Mouse (Mus musculus): ENCODE measurements around the gene Trim27. TPM values are rescaled to one million over a fixed set of nuclear protein-coding genes. Genes with fewer than 3 reads are reported as not detected.

Gene Trim27
- total RNA-seq, 1 experiment, result 128 TPM

- Histone ChIP-seq H3K9ac (ENCODE audit: insufficient read depth, low read depth, low read length, poor library complexity, severe bottlenecking) (no peak overlapping the region), H3K9me3 (ENCODE audit: control insufficient read depth, insufficient read depth, low read depth, low read length) (no peaks in the 10 kb centered on the region), H3K4me3 (ENCODE audit: insufficient read depth in 1 of 2, low read depth in 1 of 2, low read length in 2 of 2, poor library complexity in 1 of 2, severe bottlenecking in 1 of 2) (peak overlapping the region in 1 of 2 experiments; percentile 62; a peak in 3 of 4 replicates), H3K27ac (ENCODE audit: insufficient read depth, low read depth, low read length, poor library complexity, severe bottlenecking) (no peak overlapping the region), H3K4me1 (ENCODE audit: control insufficient read depth in 2 of 2, insufficient read depth in 2 of 2, low read length in 2 of 2, poor library complexity in 1 of 2) (peaks cover 0 to 4% of the 10 kb centered on the region in 2 experiments; a peak in 2 of 4 replicates), H3K36me3 (ENCODE audit: control insufficient read depth, insufficient read depth, low read length, poor library complexity, severe bottlenecking) (no peaks in the 10 kb centered on the region)
- in situ Hi-C loops (cut with MboI; ENCODE audit: low sequenced_read_pairs in 2 of 2, unreplicated experiment in 2 of 2), result loop anchor here in 1 of 2 experiments (10.0 to 25.0 kb wide), 3 partner anchors 73 to 763 kb away; partner anchors contain the start of genes Hist1h2ai, Hist1h2bl, Hist1h2bm and Hist1h3h
- DNase-seq (ENCODE audit: low read depth, low spot score), result no peak
- no peak for TF ChIP-seq ZNF384 (IDR thresholded peaks at IDR 0.05; ENCODE audit: low read depth, low read length)
These were observed 17.7 kb upstream of the Trim27 start for GRCm38 (mm10) chr13:21161591-21161990.

- DNase-seq (ENCODE audit: low read depth, low spot score), result no peak
- in situ Hi-C loops (cut with MboI; ENCODE audit: low sequenced_read_pairs in 2 of 2, unreplicated experiment in 2 of 2), result loop anchor here in 1 of 2 experiments (10.0 to 25.0 kb wide), 3 partner anchors 72 to 762 kb away; partner anchors contain the start of genes Hist1h2ai, Hist1h2bl, Hist1h2bm and Hist1h3h
- Histone ChIP-seq H3K27ac (ENCODE audit: insufficient read depth, low read depth, low read length, poor library complexity, severe bottlenecking) (no peak overlapping the region), H3K9ac (ENCODE audit: insufficient read depth, low read depth, low read length, poor library complexity, severe bottlenecking) (no peak overlapping the region), H3K36me3 (ENCODE audit: control insufficient read depth, insufficient read depth, low read length, poor library complexity, severe bottlenecking) (no peaks in the 10 kb centered on the region), H3K4me1 (ENCODE audit: control insufficient read depth in 2 of 2, insufficient read depth in 2 of 2, low read length in 2 of 2, poor library complexity in 1 of 2) (peaks cover 0 to 4% of the 10 kb centered on the region in 2 experiments; a peak in 2 of 4 replicates), H3K9me3 (ENCODE audit: control insufficient read depth, insufficient read depth, low read depth, low read length) (no peaks in the 10 kb centered on the region), H3K4me3 (ENCODE audit: insufficient read depth in 1 of 2, low read depth in 1 of 2, low read length in 2 of 2, poor library complexity in 1 of 2, severe bottlenecking in 1 of 2) (no peak overlapping the region)
- TF ChIP-seq ZNF384 (IDR thresholded peaks at IDR 0.05; ENCODE audit: low read depth, low read length), result no peak
- TF ChIP-seq HCFC1 (IDR thresholded peaks at IDR 0.05; ENCODE audit: borderline replicate concordance, insufficient read depth, low read length), result no peak
- TF ChIP-seq MAFK (IDR thresholded peaks at IDR 0.05; ENCODE audit: insufficient read depth, low read depth, low read length), result no peak
These were observed 16.7 kb upstream of the Trim27 start for GRCm38 (mm10) chr13:21162591-21162990.

GRCm38 (mm10) chr13:21166936-21167909, 12.0 kb upstream of the Trim27 start:
- in situ Hi-C loops (cut with MboI; ENCODE audit: low sequenced_read_pairs in 2 of 2, unreplicated experiment in 2 of 2), result loop anchor here in 1 of 2 experiments (10.0 to 25.0 kb wide), 3 partner anchors 68 to 758 kb away; partner anchors contain the start of genes Hist1h2ai, Hist1h2bl, Hist1h2bm and Hist1h3h
- H3K27ac ChIP-seq (ENCODE audit: insufficient read depth, low read depth, low read length, poor library complexity, severe bottlenecking), result no peak overlapping the region
- no peaks in the 10 kb centered on the region for H3K9me3 ChIP-seq (ENCODE audit: control insufficient read depth, insufficient read depth, low read depth, low read length)

GRCm38 (mm10) chr13:21167910-21168300, 11.3 kb upstream of the Trim27 start:
- in situ Hi-C loops (cut with MboI; ENCODE audit: low sequenced_read_pairs in 2 of 2, unreplicated experiment in 2 of 2), result loop anchor here in 1 of 2 experiments (10.0 to 25.0 kb wide), 3 partner anchors 67 to 757 kb away; partner anchors contain the start of genes Hist1h2ai, Hist1h2bl, Hist1h2bm and Hist1h3h
- DNase-seq (ENCODE audit: low read depth, low spot score), result no peak
- no peaks in the 10 kb centered on the region for H3K9me3 ChIP-seq (ENCODE audit: control insufficient read depth, insufficient read depth, low read depth, low read length)
- no peak overlapping the region for H3K9ac ChIP-seq (ENCODE audit: insufficient read depth, low read depth, low read length, poor library complexity, severe bottlenecking)
- TF ChIP-seq ZNF384 (IDR thresholded peaks at IDR 0.05; ENCODE audit: low read depth, low read length) (peak; percentile 96), MAFK (IDR thresholded peaks at IDR 0.05; ENCODE audit: insufficient read depth, low read depth, low read length) (peak; percentile 92), CHD2 (IDR thresholded peaks at IDR 0.05; ENCODE audit: low read depth, low read length) (no peak)
- no peak overlapping the region for H3K27ac ChIP-seq (ENCODE audit: insufficient read depth, low read depth, low read length, poor library complexity, severe bottlenecking)
- H3K36me3 ChIP-seq (ENCODE audit: control insufficient read depth, insufficient read depth, low read length, poor library complexity, severe bottlenecking), result no peaks in the 10 kb centered on the region
- peaks cover 0 to 6% of the 10 kb centered on the region in 2 experiments; a peak in 1 of 4 replicates for H3K4me1 ChIP-seq (ENCODE audit: control insufficient read depth in 2 of 2, insufficient read depth in 2 of 2, low read length in 2 of 2, poor library complexity in 1 of 2)
- peak overlapping the region; percentile 72 to 76 for H3K4me3 ChIP-seq (ENCODE audit: insufficient read depth in 1 of 2, low read depth in 1 of 2, low read length in 2 of 2, poor library complexity in 1 of 2, severe bottlenecking in 1 of 2)

More at GRCm38 (mm10) chr13:21166936-21167909, 12.0 kb upstream of the Trim27 start:
- H3K9ac ChIP-seq (ENCODE audit: insufficient read depth, low read depth, low read length, poor library complexity, severe bottlenecking), result no peak overlapping the region; the same call in 1 of the 2 replicates
- no peak for DNase-seq (ENCODE audit: low read depth, low spot score)
- TF ChIP-seq MAFK (IDR thresholded peaks at IDR 0.05; ENCODE audit: insufficient read depth, low read depth, low read length) (peak; percentile 85), CHD2 (IDR thresholded peaks at IDR 0.05; ENCODE audit: low read depth, low read length) (no peak), ZNF384 (IDR thresholded peaks at IDR 0.05; ENCODE audit: low read depth, low read length) (no peak), ZC3H11A (IDR thresholded peaks at IDR 0.05; ENCODE audit: borderline replicate concordance, low read depth, low read length) (no peak), HCFC1 (IDR thresholded peaks at IDR 0.05; ENCODE audit: borderline replicate concordance, insufficient read depth, low read length) (no peak)
- peaks cover 0 to 8% of the 10 kb centered on the region in 2 experiments; a peak in 1 of 4 replicates for H3K4me1 ChIP-seq (ENCODE audit: control insufficient read depth in 2 of 2, insufficient read depth in 2 of 2, low read length in 2 of 2, poor library complexity in 1 of 2)
- H3K4me3 ChIP-seq (ENCODE audit: insufficient read depth in 1 of 2, low read depth in 1 of 2, low read length in 2 of 2, poor library complexity in 1 of 2, severe bottlenecking in 1 of 2), result peak overlapping the region; percentile 72 to 76
- no peaks in the 10 kb centered on the region for H3K36me3 ChIP-seq (ENCODE audit: control insufficient read depth, insufficient read depth, low read length, poor library complexity, severe bottlenecking)

Data from ES-E14 (cell line).